Mouse (Mus musculus): ENCODE results near the gene Cstad. TPM values are rescaled to one million over a fixed set of nuclear protein-coding genes. Genes with fewer than 3 reads are reported as not detected.
A peak's percentile ranks its signal among the peaks of the same experiment; 100 is the strongest.

Gene Cstad
- total RNA-seq, 2 experiments from 2014 or later: 4.5 to 4.6 TPM

- DNase-seq (ENCODE audit: low spot score in 2 of 2): peak in 1 of 2 experiments; percentile 37
These were observed 63.0 kb downstream of the Cstad start for GRCm38 (mm10) chr2:30657674-30658479.

- DNase-seq (ENCODE audit: low spot score in 2 of 2): peak; percentile 100
These were observed 63.6 kb downstream of the Cstad start for GRCm38 (mm10) chr2:30658480-30658843.

Other genes starting within 250 kb of the Cstad start
- 10 to 100 TPM; 53.6 to 63.6 TPM for gene Sh3glb2, start 235.7 kb upstream of the Cstad start, total RNA-seq (2021)
- gene Miga2, start 230.8 kb upstream of the Cstad start, total RNA-seq (2021): 10 to 100 TPM; 33.2 to 37.5 TPM
- gene Dolpp1, start 202.8 kb upstream of the Cstad start, total RNA-seq (2021): 10 to 100 TPM; 18.3 to 21.1 TPM
- 100 to 1,000 TPM; 229 to 241 TPM for gene Crat, start 179.2 kb upstream of the Cstad start, total RNA-seq (2021)
- gene Ptpa, start 179.0 kb upstream of the Cstad start, total RNA-seq (2021): 100 to 1,000 TPM; 122 to 132 TPM
- 1 to 10 TPM; 8.2 to 8.9 TPM for gene Ier5l, start 120.8 kb upstream of the Cstad start, total RNA-seq (2021)
- gene 1700001O22Rik, start 208.6 kb downstream of the Cstad start, total RNA-seq (2021): under 1 TPM; 0.69 to 0.88 TPM
- 10 to 100 TPM; 29.2 to 32.8 TPM for gene Ntmt1, start 212.8 kb downstream of the Cstad start, total RNA-seq (2021)
- 10 to 100 TPM; 13.4 to 18.9 TPM for gene Asb6, start 235.3 kb downstream of the Cstad start, total RNA-seq (2021)
- 10 to 100 TPM; 12.3 to 13.3 TPM for gene Prrx2, start 239.9 kb downstream of the Cstad start, total RNA-seq (2021)

Data from gastrocnemius, postnatal 4 days (tissue).